Mouse (Mus musculus): ENCODE data around the gene Irf6.

The Irf6 gene

DNA sequence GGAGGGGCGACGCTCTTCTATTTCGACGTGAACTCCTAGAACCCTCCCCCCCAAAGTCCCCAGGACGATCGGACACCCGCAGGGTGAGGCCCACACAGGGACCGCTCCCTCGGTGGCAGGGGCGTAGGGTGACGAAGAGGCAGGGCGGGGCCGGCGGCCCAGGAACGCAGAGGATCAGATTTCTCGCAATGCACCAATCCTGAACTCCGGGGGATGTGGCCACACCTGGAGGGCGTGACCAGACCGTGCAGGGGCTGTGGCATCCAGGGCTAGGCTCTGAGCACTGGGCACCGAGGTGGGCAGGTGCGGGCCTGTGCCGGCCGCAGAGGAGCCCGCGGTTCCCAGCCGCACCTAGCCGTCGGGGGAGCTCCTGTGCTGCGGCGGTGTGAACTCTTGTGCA is at the start of gene Irf6:
Gene Irf6 (plus strand): TSS at position 240 of the 400 bp plus-strand sequence.
- DNase-seq: peak; percentile 84

DNA sequence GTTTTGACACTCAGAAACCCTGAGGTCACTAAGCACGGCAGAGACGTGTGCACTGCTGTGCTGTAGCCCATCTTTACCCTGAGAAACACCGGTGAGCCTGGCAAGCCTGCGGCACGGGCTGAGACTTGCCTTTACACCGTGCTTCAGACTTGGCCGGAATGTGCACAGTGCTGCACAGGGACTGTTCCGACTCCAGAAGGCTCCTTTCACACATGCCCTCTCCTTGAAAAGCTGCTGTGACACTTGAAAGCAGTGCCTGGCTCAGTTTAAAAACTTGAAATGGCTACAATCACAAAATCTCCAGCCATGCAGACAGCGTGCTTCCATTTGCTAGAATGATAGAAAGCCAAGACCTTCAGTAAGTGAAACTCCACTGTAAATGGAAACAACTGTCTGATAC is 40.8 kb upstream of the Irf6 start:
- no peak for DNase-seq

DNA sequence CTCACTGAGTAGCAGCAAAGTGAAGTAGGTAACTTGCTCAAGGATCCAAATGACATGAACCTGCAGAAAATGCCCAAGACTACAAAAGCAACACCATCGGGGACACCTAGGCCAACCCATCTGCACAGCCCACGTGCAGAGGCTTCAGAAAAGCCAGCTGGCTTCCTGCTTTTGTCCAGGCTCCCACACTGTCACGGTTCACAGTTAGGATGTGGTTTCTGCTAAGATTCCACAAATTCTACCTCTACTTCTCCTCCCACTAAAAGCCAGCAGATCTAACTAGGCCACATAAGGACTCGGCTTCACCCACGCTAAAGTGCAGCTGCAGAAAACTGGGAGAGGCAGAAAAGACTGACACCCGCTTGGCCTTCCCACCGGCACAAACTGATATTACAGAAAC is 30.1 kb upstream of the Irf6 start:
- DNase-seq: no peak

DNA sequence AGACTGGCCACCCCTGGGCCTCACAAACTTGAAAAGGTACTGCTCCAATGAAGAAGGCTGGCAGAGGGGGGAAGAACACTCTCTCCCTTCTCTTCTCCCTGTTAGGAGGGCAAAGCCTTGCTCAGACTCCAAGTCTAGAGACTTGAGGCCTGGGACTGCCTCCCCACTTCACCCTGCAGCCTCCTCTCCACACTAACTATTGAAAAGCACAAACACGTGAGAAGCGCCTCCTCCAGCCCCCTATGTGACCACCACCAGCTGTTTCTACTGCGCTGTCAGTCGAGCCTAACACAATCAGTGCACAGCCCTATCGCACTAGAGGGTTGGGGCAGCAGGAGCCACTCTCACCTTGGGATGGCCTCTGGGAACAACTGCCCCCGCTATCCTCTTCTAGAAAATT is 29.6 kb upstream of the Irf6 start:
- DNase-seq: no peak

DNA sequence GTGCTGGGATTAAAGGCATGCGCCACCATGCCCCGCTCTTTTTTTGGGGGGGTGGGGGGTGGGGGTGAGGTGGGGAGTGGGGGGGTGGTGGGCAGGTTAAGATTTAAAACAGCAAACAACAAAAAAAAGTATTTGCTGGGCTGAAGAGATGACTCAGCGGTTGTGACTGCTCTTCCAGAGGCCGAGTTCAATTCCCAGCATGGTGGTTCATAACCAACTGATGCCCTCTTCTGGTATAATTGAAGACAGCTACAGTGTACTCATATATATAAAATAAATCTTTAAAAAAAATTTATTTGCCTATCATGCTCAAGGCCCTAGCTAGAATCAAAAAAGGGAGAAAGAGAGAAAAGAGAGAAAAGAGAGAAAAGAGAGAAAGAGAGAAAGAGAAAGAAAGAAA is 27.1 kb upstream of the Irf6 start:
- no peak for DNase-seq

DNA sequence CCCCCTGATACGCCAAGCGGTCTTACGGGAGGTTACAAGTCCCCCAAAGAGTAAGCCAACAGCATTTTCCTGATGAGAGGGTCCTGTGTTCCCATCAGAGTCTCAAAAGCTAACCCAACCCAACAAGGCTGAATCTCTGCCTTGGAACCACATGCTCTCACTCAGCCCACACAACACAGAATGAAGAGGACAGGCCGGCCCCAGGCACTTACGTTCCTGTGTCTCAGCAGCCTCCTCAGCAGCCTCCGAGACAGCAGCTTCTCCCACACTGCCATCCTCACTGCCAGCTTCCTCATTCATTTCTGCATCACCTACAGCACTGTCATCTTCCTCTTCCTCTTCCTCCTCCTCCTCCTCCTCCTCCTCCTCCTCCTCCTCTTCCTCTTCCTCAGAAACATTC is 24.9 kb upstream of the Irf6 start:
- no peak for DNase-seq

DNA sequence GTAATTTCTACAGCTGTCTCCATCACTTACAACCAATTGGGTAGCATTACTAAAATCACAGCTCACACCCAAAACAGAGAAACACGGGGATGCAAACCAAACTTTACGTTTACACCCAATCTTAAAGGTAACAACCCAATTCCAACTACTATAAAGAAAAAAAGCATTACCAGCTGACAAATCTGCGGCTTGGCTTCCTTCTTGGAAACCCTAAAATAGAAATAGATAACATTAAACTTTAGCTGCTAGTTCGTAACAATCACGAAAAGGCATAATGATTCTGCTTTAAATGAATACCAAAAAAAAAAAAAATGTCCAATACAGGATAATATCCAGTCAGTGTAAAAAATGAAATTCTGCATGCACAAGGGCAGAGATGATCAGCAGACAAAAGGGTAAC is 23.6 kb upstream of the Irf6 start:
- DNase-seq: no peak

DNA sequence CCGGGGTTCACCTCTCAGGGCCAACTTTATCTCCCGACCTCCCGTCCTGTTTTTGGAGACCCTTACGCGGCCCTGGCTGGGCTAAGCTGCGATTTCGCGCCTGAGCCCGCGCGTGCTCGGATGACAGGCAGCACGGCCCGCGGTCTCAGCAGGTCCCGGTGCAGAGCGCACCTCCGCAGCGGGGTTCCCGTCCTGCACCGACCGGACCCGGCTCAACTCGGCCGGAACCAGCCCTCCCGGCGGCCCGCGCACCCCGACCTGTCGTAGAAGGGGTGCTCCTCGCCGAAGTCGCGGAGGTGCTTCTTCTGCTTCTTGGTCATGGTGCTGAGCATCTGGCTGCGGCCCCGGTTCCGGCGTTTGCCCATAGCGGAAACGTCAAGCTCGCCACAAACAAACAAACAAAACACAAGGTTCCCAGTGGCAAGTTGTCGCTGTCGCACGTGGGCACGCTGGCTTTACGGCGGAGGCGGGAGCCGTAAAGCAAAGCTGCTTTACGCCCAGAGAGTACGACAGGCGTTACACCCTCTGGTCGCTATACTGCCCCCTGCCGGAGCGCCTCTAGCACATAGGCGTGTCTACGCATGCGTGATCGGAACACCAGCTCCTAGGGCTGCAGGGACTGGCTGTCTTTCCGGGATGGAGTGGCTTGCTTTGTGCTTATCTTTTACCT is 23.0 kb upstream of the Irf6 start, which contains the start of gene Diexf:
Gene Diexf (minus strand): TSS at position 487 of the 670 bp plus-strand sequence.
- peak; percentile 98 for DNase-seq

DNA sequence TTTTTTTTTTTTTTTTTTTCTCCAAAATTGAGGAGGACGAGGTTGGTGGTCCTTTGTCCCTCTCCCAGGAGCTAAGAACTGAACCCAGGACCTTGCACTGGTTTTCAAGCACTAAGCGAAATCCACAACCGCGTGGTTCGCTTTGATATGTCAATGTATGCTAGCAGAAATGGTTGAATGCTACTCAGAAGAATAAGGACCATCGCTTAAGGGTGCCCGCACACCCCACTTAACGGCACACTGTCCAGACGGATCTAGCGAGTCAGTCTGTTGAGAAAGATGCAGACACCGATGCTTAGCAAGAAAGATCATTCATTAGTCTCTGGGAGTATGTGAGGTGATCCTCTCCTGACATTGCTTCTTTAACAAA is 22.5 kb upstream of the Irf6 start:
- DNase-seq: no peak

DNA sequence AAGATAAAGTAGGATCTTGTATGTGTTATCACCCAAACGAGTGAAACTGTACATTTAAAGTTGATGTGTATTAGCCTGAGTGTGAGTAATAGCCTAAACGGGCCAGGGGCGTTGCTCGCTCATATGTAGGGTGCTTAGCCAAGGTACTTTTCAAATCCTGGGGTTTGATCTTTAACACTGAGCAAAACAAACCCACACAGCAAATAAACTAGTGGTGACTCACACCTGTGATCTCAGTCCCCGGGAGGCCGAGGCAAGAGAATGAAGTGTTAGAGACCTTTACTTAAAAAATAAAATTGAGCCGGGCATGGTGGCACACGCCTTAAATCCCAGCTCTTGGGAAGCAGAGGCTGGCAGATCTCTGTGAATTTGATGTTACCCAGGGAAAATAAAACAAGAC is 22.1 kb upstream of the Irf6 start:
- DNase-seq: no peak

DNA sequence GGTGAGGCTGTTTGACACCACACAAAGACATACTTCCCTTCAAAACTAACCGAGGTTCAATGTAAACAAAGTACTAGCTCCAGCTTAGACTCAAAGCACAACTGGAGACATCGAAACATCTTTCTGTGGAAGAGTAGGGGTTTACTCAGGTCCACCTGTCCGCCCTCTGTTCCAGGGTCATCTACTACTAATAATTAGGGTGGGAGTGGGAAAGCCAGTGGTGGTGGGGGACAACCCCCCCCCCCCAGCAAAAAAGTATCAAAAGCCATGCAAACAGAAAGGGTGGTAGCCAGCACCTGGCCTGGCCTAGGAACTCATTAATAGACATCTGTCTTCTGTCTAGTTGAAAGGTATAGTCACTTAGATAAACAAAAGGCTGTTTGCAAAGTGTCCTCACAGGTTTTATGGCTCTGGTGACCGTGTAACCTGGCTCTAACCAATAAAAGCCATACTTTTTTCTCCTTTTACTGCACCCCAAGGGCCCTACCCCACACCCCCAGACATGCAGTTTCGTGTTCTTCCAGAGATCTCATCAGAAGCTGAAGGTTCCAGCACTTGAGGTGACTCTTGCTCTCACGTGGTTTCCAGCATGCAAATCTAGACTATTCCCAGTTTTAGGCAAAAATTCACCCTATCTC is 21.5 kb upstream of the Irf6 start:
- DNase-seq: no peak

DNA sequence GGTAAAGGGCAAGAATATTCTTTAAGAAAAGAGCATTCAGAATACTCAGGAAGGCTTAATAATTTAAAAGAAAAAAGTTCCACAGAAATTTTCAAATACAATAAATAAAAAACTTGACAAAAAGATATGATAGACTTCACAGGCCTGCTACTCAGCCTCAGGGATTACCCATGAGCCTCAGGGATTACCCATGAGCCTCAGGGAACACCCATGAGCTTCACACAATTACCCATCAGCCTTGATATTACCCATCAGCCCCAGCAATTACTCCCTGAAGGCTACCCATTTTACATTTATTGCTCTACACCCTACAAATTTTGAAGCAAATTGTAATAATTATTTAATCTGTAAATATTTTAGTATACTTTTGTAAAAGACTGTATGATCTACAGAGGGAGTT is 20.5 kb upstream of the Irf6 start:
- no peak for DNase-seq

DNA sequence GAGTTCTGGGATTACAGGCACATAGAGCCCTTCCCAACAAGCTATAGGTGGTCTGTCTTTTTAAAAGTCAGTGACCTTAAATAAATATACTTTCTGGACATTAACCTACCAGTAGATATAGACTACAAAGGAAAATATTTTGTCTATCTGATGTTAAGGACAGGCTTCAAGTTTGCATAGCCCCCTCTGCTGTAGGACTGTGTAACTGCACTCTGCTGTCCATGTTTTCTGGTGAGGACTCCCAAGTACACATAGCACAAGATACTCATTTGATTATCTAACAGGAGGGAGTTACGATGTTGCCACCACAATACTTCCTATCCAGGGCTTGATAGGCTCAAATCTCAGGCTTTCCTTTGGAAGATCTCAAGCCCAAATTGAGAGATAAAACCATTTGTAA is 19.2 kb upstream of the Irf6 start:
- DNase-seq: no peak

DNA sequence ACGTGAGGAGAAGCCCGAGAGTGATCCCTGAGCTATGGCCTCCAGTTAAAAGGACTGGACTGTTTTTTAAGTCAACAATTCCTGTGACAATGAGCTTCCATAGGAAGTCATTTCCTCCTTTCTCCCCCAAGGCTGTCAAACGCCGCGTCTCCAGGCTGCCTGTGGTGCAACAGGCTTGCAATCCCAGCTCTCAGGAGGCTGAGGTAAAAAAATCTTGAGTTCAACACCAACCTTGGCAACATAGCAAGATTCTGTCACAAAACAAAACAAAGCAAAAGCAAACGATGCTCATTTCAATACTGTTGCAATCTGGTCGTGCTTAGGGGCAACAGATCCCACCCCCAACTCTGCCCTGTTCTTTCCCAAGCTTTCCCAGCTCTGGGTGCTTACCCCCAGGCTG is 14.8 kb upstream of the Irf6 start:
- DNase-seq: no peak

DNA sequence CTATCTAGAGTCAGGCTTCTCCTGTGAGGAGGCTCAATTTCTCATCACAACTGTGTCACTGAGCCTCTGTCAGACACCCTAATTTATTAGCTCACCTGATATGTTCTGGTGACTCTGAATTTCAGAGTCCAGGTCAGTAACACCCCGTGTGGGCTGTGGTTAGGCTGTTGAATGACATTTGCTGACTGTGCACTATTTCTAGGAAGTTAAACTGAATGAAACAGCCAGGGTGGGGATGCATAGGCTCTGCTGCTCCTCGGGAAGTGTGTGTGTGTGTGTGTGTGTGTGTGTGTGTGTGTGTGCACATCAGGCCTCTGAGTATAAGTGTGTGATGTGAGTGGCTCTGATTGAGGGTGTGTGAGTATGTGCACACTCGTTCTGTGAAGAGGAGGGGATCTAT is 14.2 kb upstream of the Irf6 start:
- DNase-seq: no peak

DNA sequence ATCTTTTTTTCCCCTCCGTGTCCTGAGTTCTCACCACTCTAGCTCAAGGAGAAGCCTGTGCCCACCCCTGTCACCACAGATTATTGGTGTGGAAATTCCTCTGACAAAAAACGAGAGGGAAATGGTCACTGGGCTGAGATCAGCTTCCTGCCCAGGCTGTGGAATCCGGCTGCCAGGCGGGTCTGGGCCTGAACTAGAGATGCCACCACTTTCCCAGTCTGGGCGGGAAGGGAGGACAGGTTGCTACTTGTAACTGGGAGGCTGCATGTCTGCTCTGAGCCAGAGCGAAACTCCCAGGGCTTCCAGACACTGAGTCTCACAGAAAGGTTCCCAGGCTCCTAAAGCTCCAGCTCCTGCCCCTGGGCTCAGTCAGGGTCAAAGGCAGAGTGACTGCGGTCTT is 11.8 kb upstream of the Irf6 start:
- DNase-seq: no peak

DNA sequence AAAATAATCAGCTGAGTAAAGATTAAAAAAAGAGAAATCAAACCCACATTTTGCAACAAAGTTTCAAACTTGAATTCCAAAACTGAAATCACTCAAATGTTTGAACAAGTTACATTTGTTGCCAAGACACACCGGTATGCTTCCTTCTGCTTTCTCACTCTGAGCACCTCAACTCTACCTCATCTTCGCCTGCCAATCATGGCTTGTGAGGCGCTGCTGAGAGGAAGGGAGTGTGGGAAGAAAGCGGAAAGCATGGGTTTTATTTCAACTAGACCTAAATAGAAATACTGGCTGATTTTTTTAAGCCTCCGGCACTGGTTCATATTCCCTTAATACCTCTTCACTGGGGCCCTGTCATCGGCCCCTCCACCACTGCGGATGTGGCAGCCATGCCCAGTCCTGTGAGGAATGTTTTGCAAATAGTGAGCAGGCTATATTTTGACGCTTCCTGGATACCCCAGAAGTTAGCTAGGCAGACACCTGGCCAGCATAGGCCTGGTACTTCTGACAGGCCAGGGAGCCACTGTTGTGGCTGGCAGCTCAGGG is 10.3 kb upstream of the Irf6 start:
- DNase-seq: no peak

DNA sequence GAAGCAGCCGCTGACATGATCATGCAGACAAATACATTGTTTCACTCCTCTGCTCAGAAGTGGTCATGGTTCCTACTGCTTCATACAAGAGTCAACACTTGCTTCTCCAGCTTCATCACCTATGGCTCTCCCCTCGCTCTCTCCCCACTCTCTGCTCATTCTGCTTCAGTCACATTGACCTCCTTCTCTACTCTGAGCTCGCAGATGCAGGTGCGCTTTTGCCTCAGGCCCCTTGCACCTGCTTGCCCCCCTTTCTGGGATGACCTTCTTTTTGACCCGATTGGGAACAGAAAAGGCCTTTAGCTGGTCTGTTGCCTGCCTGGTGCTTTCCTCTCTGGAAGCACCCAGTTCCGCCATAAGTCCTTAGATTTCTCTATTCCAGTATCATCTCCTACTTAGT is 8.4 kb upstream of the Irf6 start:
- DNase-seq: no peak

DNA sequence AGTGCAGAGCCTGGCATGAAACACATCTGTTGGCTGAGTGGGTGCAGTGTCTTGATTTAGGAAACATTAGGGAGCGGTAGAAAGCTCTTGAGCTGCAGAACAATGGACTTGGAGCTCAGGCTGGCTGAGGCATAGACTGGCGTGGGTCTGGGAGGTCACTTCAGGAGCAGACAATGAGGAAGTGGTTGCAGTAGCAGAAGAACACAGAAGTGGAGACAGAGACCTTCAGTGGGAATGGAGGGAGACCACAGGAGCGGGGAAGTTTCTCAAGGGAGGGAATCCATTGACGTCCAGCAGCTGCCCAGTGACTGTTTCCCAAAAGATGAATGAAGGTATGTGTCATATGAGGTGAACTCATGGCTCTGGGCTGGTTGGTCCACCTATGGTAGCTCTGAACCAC is 7.8 kb upstream of the Irf6 start:
- DNase-seq: no peak

DNA sequence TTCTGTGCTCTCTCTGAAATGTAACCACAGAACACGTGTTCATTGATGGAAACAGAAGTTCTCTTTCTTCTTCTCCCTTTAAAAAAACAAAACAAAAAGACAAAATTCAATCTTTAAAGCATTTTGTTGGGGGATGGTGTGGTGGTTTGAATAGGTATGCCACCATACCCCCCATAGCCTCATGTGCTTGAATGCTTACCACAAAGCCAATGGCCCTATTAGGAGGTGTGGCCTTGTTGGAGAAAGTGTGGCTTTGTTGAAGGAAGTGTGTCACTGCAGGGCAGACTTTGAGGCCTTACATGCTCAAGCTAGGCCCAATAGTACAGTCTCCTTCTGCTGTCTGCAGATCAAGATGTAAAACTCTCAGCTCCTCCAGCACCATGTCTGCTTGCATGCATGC is 6.5 kb upstream of the Irf6 start:
- DNase-seq: no peak

DNA sequence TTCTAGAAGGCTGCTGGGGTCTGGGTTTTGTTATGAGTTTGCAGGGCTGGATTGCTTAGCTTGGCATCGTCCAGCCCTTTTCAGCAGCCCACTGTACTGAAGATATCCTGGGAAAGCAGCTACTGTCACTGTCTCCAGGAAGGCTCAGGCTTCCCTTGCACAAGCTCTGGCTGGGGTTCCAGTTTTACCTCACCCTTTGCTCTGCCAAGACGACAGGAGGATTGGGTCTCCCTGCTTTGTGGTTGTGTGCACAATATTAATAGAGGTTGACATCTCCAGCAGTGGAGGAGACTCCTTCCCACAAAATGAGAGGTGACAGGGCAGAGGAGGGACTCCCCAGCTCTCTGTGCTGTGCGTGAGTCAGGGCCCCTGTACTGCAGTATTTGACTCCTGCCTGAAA is 3.7 kb upstream of the Irf6 start:
- DNase-seq: no peak

DNA sequence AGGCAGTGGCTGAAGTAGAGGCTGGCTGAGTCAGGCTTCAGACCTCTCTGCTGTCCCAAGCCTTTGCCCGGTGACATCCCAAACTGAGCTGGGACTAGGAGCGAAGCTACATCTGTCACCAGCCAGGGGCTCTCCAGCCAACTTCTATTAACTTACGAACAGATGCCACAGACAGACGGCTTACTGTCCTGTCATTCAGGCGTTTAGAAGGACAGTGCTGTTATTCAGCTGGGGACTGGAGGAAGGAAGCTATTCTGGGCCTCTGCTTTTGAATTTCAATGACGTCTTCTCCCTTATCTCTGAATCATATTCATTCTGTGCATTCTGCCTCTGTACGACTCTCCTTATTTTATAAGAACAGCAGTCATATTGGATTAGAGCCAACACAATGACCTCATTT is 1.8 kb upstream of the Irf6 start:
- no peak for DNase-seq

DNA sequence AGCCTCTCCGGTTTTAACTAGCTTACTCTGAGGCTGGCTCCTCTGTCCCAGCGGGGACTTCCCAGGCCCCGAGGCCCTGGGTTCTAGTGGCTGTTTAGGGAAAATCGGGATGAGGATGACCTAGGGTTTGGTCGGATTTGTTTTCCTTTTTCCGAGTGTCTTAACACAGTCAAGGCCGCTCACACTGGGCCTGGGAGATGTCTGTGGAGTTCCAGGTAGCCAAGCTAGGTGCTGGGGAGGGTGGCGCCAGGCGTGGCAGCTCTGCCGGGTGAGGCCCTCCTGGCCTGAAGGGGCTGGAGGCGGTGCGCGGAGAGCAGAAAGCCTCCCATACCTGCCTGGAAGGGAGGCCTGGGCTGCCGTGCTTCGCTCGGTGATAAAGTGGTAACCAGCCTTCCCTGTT is 650 bp downstream of the Irf6 start:
- DNase-seq: peak; percentile 26

DNA sequence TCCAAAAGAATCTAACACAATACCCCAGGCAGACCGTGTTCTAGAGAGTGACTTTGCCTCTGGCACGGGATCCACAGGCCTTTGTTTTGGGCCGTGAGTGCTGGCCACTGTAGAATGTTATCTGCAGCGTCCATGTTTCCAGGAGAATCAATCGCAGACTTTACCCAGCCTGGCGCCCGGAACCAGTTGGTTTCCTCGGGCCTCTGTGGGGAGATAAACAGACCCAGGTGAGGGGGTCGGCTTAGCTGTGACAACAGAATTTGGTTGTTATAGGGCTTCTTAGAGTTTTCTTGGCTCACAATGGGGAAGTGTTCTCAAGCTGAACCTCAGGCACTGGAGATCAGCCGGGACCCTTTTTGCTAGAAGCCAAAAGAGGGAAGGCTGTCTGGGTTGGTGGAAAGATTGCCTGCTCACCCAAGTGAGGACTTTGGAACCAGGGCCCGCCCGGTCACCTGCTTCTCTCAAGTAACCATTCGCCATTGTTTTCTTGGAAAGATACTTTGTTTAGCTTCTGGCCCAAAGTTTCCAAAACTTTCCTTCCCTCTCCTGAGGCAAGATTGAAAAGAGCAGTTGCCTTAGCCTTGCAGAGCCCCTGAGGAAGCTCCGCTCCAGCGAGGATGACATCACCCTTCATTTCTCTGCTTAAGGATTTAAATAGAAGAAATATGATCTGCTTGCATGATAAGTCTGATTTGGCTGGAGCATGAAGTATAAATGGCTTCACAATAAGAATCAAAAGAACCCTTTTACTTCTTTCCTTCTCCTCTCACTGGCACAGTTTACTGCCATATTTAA is 3.6 kb downstream of the Irf6 start:
- DNase-seq: no peak
